Mouse (Mus musculus) spleen, postnatal 10 days (tissue): ENCODE results near the gene Phlpp2.

Experiments
- DNase-seq, 2 experiments: peaks; one replicate each; pipeline ENCODE4 v3.0.0; 2021 to 2022; ENCODE audit warnings: low spot score in 2 of 2

Gene Phlpp2

DNA sequence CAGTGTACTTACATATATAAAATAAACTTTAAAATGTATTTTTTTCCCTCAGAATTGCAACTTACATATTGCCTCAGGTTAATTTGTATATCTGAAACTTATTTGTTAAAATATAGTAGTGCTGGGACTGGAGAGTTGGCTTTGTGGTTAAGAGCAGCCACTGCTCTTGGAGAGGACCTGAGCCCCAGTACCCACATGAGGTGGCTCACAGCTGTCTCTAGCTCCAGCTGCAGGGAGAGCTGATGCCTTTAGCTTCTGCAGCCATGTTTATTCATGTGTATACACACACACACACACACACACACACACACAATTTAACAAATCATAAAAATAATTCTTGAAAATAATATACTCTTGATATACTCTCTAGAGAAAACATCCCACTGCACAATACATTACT is 34.0 kb downstream of the Phlpp2 start:
- no peak for DNase-seq

DNA sequence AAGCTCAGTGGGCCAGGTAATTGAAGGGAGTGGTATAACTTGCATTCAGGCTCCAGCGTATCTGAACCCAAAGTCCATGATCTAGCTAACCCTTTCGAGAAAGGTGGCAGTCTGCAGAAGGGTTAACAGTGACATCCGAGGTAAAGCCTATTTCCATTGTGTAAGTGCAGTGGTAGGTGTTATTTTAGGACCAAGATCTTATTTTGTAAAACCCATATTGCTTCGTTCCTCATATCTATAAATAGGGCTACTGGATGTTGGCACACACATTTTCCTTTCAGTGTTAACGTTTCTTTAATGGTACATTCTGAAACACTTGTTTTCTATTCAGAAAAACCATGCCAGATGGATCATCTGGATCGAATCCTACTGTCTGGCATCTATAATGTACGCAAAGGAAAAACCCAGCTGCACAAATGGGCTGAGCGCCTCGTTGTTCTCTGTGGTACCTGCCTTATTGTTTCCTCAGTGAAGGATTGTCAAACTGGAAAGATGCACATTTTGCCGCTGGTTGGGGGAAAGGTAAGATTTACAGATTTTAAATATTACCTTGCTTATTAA is 35.6 kb downstream of the Phlpp2 start:
- no peak for DNase-seq

DNA sequence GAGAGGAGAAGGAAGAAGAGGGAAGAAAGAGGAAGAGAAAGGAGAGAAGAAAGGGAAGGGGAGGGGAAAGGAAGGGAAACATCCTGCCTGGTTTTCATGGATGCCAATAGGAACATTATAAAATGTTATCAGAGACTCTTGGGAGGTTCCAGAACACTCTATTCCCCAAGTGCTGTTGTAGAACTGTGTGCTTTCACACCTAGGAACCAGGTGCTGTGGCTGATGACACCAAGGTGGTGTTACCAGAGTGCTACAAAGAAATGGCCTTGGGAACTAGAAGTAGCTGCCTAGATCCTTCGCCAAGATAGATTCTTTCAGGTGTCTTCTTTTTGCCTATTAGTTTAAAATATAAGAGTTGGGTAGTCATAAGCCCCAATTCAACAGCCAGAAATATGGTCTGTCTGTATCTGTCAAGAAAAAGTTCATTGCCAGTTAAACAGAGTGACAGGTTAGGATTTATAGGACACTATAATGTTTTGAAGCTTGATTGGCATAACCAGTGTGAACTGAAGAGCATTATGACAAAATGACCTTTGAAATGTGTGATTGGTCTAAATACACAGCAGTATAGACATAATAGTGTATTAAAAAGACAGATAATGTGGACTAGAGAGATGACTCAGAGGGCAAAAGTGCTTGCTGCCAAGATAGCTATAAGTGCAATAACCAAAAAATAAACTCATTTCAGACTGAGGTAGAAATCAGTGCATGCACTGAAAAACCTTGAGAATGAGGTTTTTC is 36.8 kb downstream of the Phlpp2 start:
- DNase-seq: no peak

DNA sequence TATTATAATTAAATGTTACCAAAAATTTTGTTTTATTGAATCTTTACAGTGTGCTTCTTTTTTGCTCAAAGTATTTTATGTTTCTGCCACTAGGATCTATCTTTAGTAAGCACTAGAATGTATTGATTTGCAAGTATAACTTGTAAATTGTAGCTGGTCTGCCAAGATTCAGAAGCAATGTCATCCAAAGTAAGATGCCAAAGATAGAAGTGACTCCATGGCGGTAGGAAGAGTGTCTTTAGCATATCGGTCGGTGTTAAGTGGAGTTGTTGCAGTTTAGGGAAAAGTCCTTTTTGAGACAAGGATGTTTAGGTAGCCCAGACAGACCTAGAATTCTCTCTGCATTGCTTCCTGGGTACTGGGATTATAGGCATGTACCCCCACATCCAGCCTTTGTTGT is 38.6 kb downstream of the Phlpp2 start:
- no peak for DNase-seq

DNA sequence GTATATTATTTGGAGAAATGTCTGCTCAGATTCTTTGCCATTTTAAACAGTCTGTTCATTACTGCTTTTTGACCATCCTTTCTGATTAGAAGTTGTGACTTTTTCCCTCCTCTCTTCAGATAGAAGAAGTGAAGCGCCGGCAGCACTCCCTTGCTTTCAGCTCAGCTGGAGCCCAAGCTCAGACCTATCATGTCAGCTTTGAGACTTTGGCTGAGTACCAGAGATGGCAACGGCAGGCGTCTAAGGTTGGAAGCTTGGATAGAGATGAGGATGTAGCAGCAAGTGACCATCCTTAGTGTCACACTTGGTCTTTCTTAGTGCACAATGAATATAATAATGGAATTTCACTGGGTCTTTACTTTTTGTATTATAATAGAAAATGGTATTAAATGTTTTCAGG is 39.0 kb downstream of the Phlpp2 start:
- DNase-seq: no peak

GRCm38 (mm10) chr8:109917277-109917676 is 48.9 kb downstream of the Phlpp2 start:
- DNase-seq: peak; percentile 26 to 63

DNA sequence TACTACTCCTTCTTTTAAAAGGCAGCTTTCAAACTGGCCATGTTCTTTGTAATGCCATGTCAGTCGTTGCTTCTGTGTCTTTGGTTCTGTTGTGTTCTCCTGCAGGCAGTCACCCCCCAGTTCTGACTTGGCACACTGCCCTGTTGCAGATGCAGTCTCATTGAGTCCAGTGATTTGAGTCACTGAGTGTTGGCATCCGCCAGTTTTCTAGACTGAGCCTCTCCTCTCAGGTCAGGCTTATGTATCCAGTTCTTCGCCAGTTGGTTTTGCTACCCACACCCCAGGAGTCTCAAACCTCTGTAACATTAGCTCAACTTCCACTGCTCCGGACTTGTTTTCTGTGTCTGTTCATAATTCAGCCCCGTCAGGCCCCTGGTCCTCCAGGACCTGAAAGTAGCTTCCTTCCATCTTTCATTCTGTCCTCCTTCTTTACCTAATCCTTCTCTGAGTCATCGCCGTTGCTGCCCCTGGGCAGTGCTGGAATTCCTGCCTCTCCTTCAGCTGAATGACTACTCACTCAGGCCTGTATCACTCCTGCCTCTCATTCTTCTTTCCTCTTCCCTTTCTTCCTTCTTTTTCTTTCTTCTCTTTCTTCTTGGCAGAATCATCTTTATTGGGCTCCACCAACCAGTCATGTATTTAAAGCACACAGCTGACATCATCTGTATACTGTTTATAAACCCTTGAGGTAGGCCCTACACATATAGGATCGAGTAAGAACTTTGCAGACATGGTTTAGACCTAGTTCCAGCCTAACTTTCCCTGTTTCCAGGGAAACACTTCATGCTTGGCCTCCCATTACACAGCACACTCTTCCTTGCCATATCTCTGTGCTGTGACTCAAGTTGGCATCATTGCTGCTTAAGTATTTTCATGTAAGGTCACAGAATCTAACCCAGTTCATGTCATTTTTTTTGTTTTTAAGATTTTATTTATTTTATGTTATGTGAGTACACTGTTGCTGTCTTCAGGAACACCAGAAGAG is 52.4 kb downstream of the Phlpp2 start:
- DNase-seq: no peak

- DNase-seq: no peak
Observed at GRCm38 (mm10) chr8:109941606-109942360, 73.4 kb downstream of the Phlpp2 start.

- DNase-seq: no peak
Observed at GRCm38 (mm10) chr8:109945153-109945632, 76.9 kb downstream of the Phlpp2 start.

DNA sequence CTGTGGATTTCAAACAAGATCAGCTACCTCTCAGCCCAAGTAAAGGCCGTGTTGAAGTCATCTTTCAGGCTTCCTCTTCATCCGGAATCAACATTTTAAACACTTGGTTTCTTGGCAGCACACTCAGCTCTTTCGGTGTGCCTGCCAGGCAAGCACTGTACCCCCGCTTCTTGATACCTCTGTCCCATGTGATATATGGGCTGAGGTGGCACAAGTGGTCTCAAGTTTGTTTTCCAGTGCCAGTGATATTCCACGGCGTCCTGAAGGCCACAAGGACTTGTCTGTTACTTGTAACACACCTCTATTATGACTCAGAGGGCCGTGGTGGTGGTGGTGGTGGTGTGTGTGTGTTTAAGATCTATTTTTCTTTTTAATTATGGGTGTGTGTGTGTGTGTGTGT is 77.4 kb downstream of the Phlpp2 start:
- no peak for DNase-seq

GRCm38 (mm10) chr8:109946272-109946671 is 77.9 kb downstream of the Phlpp2 start:
- DNase-seq: no peak

DNA sequence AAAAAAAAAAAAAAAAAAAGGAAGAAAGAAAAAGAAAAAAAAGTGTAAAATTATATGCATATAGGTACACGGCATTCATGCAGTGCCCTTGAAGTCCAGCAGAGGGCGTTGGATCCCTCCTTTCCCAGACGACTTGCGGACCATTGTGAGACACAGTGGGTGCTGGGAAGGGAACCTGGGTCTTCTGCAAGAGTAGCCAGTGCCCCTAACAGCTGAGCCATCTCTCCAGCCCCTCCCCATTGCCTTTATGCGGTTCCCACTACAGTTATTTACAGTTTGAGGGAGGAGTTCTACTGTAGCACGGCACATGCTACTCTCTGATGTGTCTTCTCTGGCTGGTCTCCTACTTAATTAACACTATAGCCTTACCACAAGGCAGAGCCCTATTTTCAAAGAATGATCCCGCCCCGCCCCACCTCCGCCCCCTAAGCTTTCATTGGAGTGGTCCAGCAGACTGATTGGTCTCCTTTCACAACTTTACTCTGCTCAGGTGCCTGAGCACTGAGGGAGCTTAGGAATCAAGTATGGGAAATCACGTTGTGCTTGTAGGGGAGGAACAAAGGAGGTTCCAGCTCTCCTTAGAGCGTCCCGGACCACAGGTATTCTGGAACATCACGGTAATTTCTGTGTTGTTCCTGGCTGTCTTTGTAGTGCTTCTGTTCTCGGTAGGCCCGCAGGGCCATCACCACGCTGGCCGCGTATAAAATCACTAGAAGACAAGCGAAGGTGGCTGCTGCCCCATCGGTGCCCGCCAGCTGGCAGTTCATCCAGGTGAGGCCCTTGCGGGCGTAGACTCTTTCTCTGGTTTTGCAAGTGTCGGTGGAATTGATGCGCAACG is 79.3 kb downstream of the Phlpp2 start:
- DNase-seq: peak in 1 of 2 experiments; percentile 61

- DNase-seq: no peak
Observed at GRCm38 (mm10) chr8:109948285-109948564, 79.9 kb downstream of the Phlpp2 start.

DNA sequence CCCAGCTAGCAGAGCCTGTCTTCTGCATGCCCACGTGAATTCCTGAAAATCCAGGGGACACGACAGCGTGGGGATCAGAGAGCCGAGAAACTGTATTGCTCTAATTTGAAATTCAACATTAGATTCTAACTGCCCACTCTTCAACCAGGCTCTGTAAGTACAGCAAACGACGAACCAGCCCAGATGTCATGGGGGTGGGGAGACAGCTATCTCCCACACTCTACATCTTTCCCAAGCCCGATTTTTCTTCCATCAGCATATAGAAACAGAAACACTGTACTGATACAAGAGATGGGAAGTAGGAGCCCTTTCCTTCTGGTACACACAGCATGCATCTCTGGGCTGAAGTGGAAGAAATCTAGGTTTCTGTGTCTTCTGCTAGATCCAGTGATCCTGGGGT is 83.8 kb downstream of the Phlpp2 start:
- DNase-seq: no peak

- peak in 1 of 2 experiments; percentile 2 for DNase-seq
Observed at GRCm38 (mm10) chr8:109954486-109954948, 86.2 kb downstream of the Phlpp2 start.

DNA sequence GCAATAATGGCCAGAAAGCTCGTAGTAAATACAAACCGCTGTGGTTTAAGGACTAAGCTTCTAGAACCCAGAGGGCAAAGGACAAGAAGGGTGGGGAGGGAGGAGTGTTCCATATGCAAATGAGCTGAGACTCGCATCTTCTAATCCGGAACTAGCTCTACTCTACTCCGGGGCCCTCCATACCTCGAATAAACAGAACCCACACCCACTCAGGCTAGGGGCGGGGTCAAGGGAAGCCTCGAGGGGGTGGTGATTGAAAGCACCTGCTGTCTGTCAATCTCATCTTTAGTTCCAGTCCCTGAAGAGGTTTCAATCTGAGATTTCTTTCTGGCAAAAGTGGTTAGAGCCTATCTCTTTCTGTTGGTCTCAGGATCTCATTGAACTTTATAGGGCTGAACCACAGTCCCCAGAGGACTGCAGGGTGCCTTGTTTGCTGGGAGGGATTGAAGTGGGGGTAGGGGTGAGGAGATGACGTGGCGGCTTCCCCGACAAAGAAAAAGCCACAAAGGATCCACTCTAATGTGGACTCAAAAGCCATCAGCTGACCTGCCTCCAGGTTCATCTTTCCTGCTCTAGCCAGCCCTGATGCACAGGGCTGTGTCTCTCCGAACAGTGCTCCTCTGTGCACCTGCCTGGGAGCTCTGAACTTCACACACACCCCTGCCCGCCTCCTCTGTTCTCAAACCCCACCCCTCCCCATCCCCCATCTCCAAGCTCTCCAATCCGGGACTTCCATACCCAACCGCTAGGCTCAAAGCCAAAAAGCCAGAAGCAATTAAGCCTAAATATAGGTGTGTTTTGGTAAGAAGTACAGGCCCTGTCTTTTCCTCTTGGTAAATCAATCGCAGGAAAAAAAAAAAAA is 89.1 kb downstream of the Phlpp2 start:
- DNase-seq: peak in 1 of 2 experiments; percentile 80

DNA sequence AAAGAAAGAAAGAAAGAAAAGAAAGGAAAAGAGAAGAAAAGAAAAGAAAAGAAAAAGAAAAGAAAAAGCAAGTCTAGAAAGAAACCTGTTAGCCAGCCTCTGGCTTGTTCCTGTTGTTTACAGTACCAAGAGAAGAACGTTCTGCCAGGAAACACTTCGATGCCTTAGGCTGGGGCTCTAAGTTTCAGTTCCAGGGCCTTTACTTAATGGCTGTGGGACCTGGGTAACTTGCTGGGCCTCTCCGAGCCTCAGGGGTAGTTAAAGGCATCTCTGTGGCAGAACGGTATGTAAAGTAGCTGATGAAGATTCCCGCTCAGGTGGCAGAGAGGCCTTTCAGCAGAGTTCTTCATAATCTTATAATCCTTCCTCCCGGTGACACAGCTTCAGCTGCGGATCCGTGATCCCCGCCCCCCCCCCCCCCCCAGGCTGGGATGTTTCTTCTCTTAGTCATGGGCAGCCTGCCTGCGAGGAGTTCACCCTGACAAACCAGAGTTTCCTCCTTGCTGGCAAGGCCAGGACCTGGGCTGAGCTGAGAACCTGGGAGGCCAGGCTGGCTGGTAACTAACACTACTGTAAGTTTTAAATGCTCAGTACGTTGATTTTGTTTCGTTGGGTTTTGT is 89.8 kb downstream of the Phlpp2 start:
- no peak for DNase-seq

GRCm38 (mm10) chr8:109959112-109959511 is 90.8 kb downstream of the Phlpp2 start:
- no peak for DNase-seq

DNA sequence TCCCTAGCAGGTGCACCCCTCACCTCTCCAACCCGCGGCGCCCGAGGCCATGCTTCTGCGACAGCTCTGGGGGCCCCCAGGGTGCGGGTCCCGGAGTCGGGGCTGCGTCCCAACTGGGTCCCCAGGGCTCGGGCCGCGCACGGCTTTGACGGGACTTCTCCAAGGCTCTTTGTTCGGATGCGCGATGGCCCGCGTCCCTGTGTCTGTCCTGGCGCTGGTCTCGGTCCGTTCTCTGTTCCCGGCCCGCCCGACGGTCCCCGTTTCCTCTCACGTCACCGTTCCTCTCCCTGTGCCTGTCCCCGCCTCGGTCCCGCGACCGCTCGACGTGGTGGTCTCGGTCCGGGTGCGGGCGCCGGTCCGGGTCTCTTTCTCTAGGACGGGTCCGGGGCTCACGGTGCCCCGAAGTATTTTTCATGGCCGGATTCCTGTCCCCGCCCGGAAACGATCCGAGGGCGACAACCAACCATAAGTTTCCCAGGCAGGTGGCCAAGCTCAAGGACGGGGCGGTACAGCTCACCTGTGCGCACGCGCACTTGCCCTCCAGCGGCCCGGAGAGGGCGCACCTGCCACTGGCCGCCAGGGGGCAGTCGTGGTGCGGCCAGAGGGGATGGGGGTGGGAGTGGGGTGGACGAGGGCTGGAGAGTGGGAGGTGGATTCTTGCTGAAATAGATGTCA is 93.5 kb downstream of the Phlpp2 start, which contains the start of gene Marveld3:
TSS of gene Marveld3 (minus strand) at position 511 of the 675 bp plus-strand sequence.
- DNase-seq: peak in 1 of 2 experiments; percentile 54
